Mouse (Mus musculus): Measurements from ENCODE around the gene Cntn1. TPM values are rescaled to one million over a fixed set of nuclear protein-coding genes. Genes with fewer than 3 reads are reported as not detected.

Cntn1 gene
- polyA plus RNA-seq, 1 experiment from 2014 or later, result 0.51 TPM

Other genes starting within 250 kb of the Cntn1 start
- not detected in 2 replicates for gene Smgc, start 212.9 kb upstream of the Cntn1 start, polyA plus RNA-seq (2016; fragmentation: Nextera tagmentation; extraction: Ambion mirVana)